Mouse (Mus musculus) stomach, embryonic 14.5 days (tissue): ENCODE results near the gene Rab3a. TPM values are rescaled to one million over a fixed set of nuclear protein-coding genes. Genes with fewer than 3 reads are reported as not detected.

Experiments used
- ATAC-seq: fragments of 200-750 bp; cut with Nextera tagmentation; 2 replicates; pipeline ENCODE4 v1.8.0; 2017; ENCODE audit warnings: low read depth, moderate TSS enrichment; ENCODE audit not compliant: insufficient number of reproducible peaks, insufficient read depth, low FRiP score
- H3K27ac ChIP-seq: fragments of 300-500 bp; sonication (generic); 2 replicates; pipeline ENCODE4 v1.5.1; 2014; ENCODE audit warnings: mild to moderate bottlenecking, low read length, moderate library complexity, mixed read lengths
- H3K27me3 ChIP-seq: fragments of 300-500 bp; sonication (generic); 2 replicates; pipeline ENCODE4 v1.6.1; 2014; ENCODE audit warnings: low read length, control low read depth, mixed read lengths; ENCODE audit not compliant: control insufficient read depth, insufficient read depth
- H3K36me3 ChIP-seq: fragments of 300-500 bp; sonication (generic); 2 replicates; pipeline ENCODE4 v1.6.1; 2014; ENCODE audit warnings: mild to moderate bottlenecking, control low read depth, low read length, moderate library complexity, mixed read lengths; ENCODE audit not compliant: control insufficient read depth, insufficient read depth
- H3K4me1 ChIP-seq: fragments of 300-500 bp; sonication (generic); 2 replicates; pipeline ENCODE4 v1.6.1; 2014; ENCODE audit warnings: low read length, control low read depth, mixed read lengths; ENCODE audit not compliant: control insufficient read depth, insufficient read depth
- H3K4me2 ChIP-seq: fragments of 300-500 bp; sonication (generic); replicated peaks from 2 replicates; pipeline ENCODE4 v1.6.1; 2014; ENCODE audit warnings: low read depth, low read length, control low read depth
- H3K4me3 ChIP-seq: fragments of 300-500 bp; sonication (generic); 2 replicates; pipeline ENCODE4 v1.5.1; 2014; ENCODE audit warnings: low read depth, low read length, control low read depth
- H3K9ac ChIP-seq: fragments of 300-500 bp; sonication (generic); replicated peaks from 2 replicates; pipeline ENCODE4 v1.6.1; 2014; ENCODE audit warnings: low read depth, mild to moderate bottlenecking, control low read depth, low read length, moderate library complexity, mixed read lengths
- H3K9me3 ChIP-seq: fragments of 300-500 bp; sonication (generic); 2 replicates; pipeline ENCODE4 v1.6.1; 2016; ENCODE audit warnings: low read depth, low read length, control low read depth; ENCODE audit not compliant: control insufficient read depth
- WGBS: fragments of 180-500 bp; shearing (Covaris S2); extraction: QIAGEN DNeasy Blood & Tissue Kit; methylation state at CpG from one replicate; pipeline ENCODE4 v1.1.7; 2014; 5-methylcytosine and 5-hydroxymethylcytosine counted together
- polyA plus RNA-seq: library from polyadenylated mRNA; unstranded; fragments of >200 nt; fragmentation: Nextera tagmentation; extraction: Ambion mirVana; gene quantifications from 2 replicates; pipeline ENCODE4 v1.2.1, GENCODE M21; 2014

The Rab3a gene
- polyA plus RNA-seq, 1 experiment from 2014 or later, result 27.0 TPM

GRCm38 (mm10) chr8:70752000-70752764 is 2.3 kb upstream of the Rab3a start:
- no peak for ATAC-seq
- Histone ChIP-seq H3K36me3 (peaks cover 7% of the 10 kb centered on the region; the same call in 1 of the 2 replicates), H3K27me3 (0 out of 2 replicates have a peak, but pooled peaks cover 2% of the 10 kb centered on the region), H3K4me3 (no peak overlapping the region), H3K9me3 (no peaks in the 10 kb centered on the region), H3K4me2 (no peak overlapping the region), H3K27ac (peak overlapping the region; percentile 78; the same call in 1 of the 2 replicates), H3K9ac (no peak overlapping the region), H3K4me1 (peaks cover 16% of the 10 kb centered on the region)
- 27% methylated on average over 11 of the region's 11 CpGs for WGBS

- Histone ChIP-seq H3K4me1 (peaks cover 16% of the 10 kb centered on the region), H3K9ac (no peak overlapping the region), H3K4me3 (no peak overlapping the region), H3K27ac (peak overlapping the region; percentile 78), H3K27me3 (no peaks in the 10 kb centered on the region), H3K9me3 (no peaks in the 10 kb centered on the region), H3K36me3 (peaks cover 16% of the 10 kb centered on the region; the same call in 1 of the 2 replicates), H3K4me2 (peak overlapping the region; percentile 32)
- 19% methylated on average over 21 of the region's 21 CpGs for WGBS
- ATAC-seq, result no peak
Observed at GRCm38 (mm10) chr8:70753151-70753550, 1.3 kb upstream of the Rab3a start.

- H3K4me1 ChIP-seq, result peaks cover 27% of the 10 kb centered on the region
- WGBS, result 11% methylated on average over 50 of the region's 50 CpGs
- peak overlapping the region; percentile 41; the same call in 1 of the 2 replicates for H3K27ac ChIP-seq
- peaks cover 21% of the 10 kb centered on the region for H3K36me3 ChIP-seq
- ATAC-seq, result peak; percentile 5; the same call in 1 of the 2 replicates
- H3K9me3 ChIP-seq, result no peaks in the 10 kb centered on the region
- no peaks in the 10 kb centered on the region for H3K27me3 ChIP-seq
- peak overlapping the region; percentile 94 for H3K4me2 ChIP-seq
- peak overlapping the region; percentile 77 for H3K4me3 ChIP-seq
- H3K9ac ChIP-seq, result peak overlapping the region; percentile 69
Observed at GRCm38 (mm10) chr8:70754871-70755660, 587 bp downstream of the Rab3a start.

GRCm38 (mm10) chr8:70755661-70756475 is 1.4 kb downstream of the Rab3a start:
- Histone ChIP-seq H3K4me1 (peaks cover 28% of the 10 kb centered on the region), H3K36me3 (peaks cover 21% of the 10 kb centered on the region), H3K4me2 (peak overlapping the region; percentile 94), H3K27me3 (no peaks in the 10 kb centered on the region), H3K9ac (no peak overlapping the region), H3K4me3 (no peak overlapping the region), H3K9me3 (no peaks in the 10 kb centered on the region), H3K27ac (no peak overlapping the region)
- WGBS, result 84% methylated on average over 24 of the region's 24 CpGs
- no peak for ATAC-seq

GRCm38 (mm10) chr8:70756476-70757040 is 2.1 kb downstream of the Rab3a start:
- H3K36me3 ChIP-seq, result peaks cover 21% of the 10 kb centered on the region
- H3K4me1 ChIP-seq, result peaks cover 31% of the 10 kb centered on the region
- no peaks in the 10 kb centered on the region for H3K27me3 ChIP-seq
- 94% methylated on average over 6 of the region's 6 CpGs for WGBS
- no peak overlapping the region for H3K27ac ChIP-seq
- H3K4me3 ChIP-seq, result no peak overlapping the region
- H3K4me2 ChIP-seq, result no peak overlapping the region
- H3K9me3 ChIP-seq, result no peaks in the 10 kb centered on the region
- no peak for ATAC-seq
- H3K9ac ChIP-seq, result no peak overlapping the region

- H3K9ac ChIP-seq, result no peak overlapping the region
- H3K27me3 ChIP-seq, result no peaks in the 10 kb centered on the region
- no peak for ATAC-seq
- peaks cover 21% of the 10 kb centered on the region for H3K36me3 ChIP-seq
- no peak overlapping the region for H3K4me3 ChIP-seq
- H3K4me1 ChIP-seq, result peaks cover 32% of the 10 kb centered on the region
- H3K4me2 ChIP-seq, result no peak overlapping the region
- no peaks in the 10 kb centered on the region for H3K9me3 ChIP-seq
- no peak overlapping the region for H3K27ac ChIP-seq
- WGBS, result 76% methylated on average over 22 of the region's 22 CpGs
Observed at GRCm38 (mm10) chr8:70757523-70758307, 3.2 kb downstream of the Rab3a start.

- H3K27me3 ChIP-seq, result no peaks in the 10 kb centered on the region
- 87% methylated on average over 7 of the region's 7 CpGs for WGBS
- no peak overlapping the region for H3K4me2 ChIP-seq
- H3K27ac ChIP-seq, result no peak overlapping the region
- no peak overlapping the region for H3K4me3 ChIP-seq
- ATAC-seq, result no peak
- peaks cover 21% of the 10 kb centered on the region for H3K36me3 ChIP-seq
- H3K4me1 ChIP-seq, result peaks cover 26% of the 10 kb centered on the region; the same call in 1 of the 2 replicates
- no peaks in the 10 kb centered on the region for H3K9me3 ChIP-seq
- no peak overlapping the region for H3K9ac ChIP-seq
Observed at GRCm38 (mm10) chr8:70758308-70758615, 3.8 kb downstream of the Rab3a start.
